Comparison of ENCODE assay signal across 9 mouse cellular contexts in the genomic region with DNA sequence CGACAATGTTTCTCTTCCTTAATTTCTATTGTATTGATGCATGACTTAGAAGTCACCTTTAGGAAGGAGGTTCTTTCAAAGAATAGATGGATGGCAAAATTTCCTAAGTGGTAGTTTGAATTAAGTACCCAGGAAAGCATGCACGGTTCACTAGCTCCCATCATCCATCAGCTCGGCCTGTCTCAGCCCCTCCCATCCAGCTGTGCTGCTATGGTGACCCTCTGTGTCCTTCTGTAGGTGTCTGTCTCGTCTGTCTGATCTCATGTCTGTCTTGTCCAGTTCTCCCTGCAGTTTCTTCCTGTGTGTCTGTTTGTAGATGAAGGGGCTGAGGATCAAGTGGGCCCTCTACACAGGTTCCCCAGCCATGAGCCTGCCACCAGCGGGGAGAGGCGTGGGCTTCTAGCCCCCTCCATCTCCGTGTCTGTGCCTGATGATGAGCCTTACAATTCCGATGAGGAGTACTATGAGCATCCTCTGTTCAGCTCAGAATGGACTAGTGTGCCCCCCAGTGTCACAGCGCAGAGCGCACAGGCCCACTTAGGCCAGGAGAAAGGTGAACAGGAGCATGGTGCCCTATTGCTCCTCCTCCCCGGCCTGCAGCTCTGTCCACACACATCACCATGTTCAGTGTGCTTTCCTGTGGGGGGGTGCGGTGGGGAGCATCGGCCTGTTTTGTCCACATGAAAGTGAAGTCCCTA.
DNase-seq lines count a peak whose midpoint lies in the region; ATAC-seq and TF ChIP-seq lines count a peak whose summit lies in the region.
"Had no signal": no experiment of that assay in that cellular context is flagged by ENCODE, and none has a peak within 500 bp of the region (broad histone marks: within the 10 kb centered on the region; RNA-seq: fewer than 3 reads in every experiment).

No protein-coding gene starts in this region.

- peak; percentile 20; the same call in 1 of the 2 replicates for TF ChIP-seq CTCF in kidney, postnatal 0 days (IDR thresholded peaks at IDR 0.05; ENCODE audit: low read depth)
- TF ChIP-seq CTCF in forebrain, postnatal 0 days (IDR thresholded peaks at IDR 0.05; ENCODE audit: low read depth): peak; percentile 39

- WGBS in kidney, postnatal 0 days: 68% methylated on average over 13 of the region's 13 CpGs
- 66% methylated on average over 13 of the region's 13 CpGs for WGBS in forebrain, postnatal 0 days
- WGBS in neural tube, embryonic 11.5 days: 57% methylated on average over 13 of the region's 13 CpGs

- no peak overlapping the region for H3K4me2 ChIP-seq in kidney, postnatal 0 days (ENCODE audit: low read length)
- H3K4me2 ChIP-seq in forebrain, postnatal 0 days (ENCODE audit: low read depth): no peak overlapping the region
- no peak overlapping the region for H3K4me2 ChIP-seq in neural tube, embryonic 11.5 days (ENCODE audit: low read depth)

- DNase-seq in kidney, postnatal 0 days (ENCODE audit: low spot score): no peak
- no peak for DNase-seq in kidney, postnatal 4 days
- DNase-seq in cerebellum, adult 8-10 months: peak; percentile 35
- DNase-seq in forebrain, postnatal 0 days: no peak
- DNase-seq in neural tube, embryonic 11.5 days (ENCODE audit: low spot score): peak; percentile 31
- DNase-seq in ovary, postnatal 14 days (ENCODE audit: low spot score): no peak
- DNase-seq in adrenal gland, postnatal 25 days: no peak
- DNase-seq in kidney, postnatal 36 days: no peak
- DNase-seq: heart, postnatal 4 days had no signal

- no peak overlapping the region for H3K27ac ChIP-seq in kidney, postnatal 0 days
- H3K27ac ChIP-seq in forebrain, postnatal 0 days (ENCODE audit: low read depth, low read length): no peak overlapping the region; the same call in 1 of the 2 replicates
- no peak overlapping the region for H3K27ac ChIP-seq in neural tube, embryonic 11.5 days (ENCODE audit: low read depth, low read length)

- H3K9ac ChIP-seq in kidney, postnatal 0 days (ENCODE audit: low read depth, low read length): no peak overlapping the region
- H3K9ac ChIP-seq in forebrain, postnatal 0 days: no peak overlapping the region
- H3K9ac ChIP-seq in neural tube, embryonic 11.5 days (ENCODE audit: low read length): no peak overlapping the region

- H3K4me3 ChIP-seq in kidney, postnatal 0 days (replicated peaks; ENCODE audit: low read depth, low read length): no peak overlapping the region
- no peak overlapping the region for H3K4me3 ChIP-seq in forebrain, postnatal 0 days (ENCODE audit: low read depth, low read length)
- no peak overlapping the region for H3K4me3 ChIP-seq in neural tube, embryonic 11.5 days (ENCODE audit: low read depth, low read length)

- H3K4me1 ChIP-seq in kidney, postnatal 0 days (replicated peaks; ENCODE audit: insufficient read depth, low read length): no peaks in the 10 kb centered on the region
- H3K4me1 ChIP-seq in forebrain, postnatal 0 days (ENCODE audit: insufficient read depth): no peaks in the 10 kb centered on the region
- no peaks in the 10 kb centered on the region for H3K4me1 ChIP-seq in neural tube, embryonic 11.5 days (ENCODE audit: control insufficient read depth, insufficient read depth, low read length)

- no peak for ATAC-seq in kidney, postnatal 0 days (replicated peaks; ENCODE audit: low FRiP score, low read depth)
- peak; percentile 68 for ATAC-seq in forebrain, postnatal 0 days
- ATAC-seq in neural tube, embryonic 11.5 days (ENCODE audit: insufficient read depth, low FRiP score, low TSS enrichment): peak; percentile 41; the same call in 1 of the 2 replicates

- no peaks in the 10 kb centered on the region for H3K27me3 ChIP-seq in kidney, postnatal 0 days (ENCODE audit: insufficient read depth, low read length)
- no peaks in the 10 kb centered on the region for H3K27me3 ChIP-seq in forebrain, postnatal 0 days (ENCODE audit: insufficient read depth, low read length)
- H3K27me3 ChIP-seq in neural tube, embryonic 11.5 days (ENCODE audit: control insufficient read depth, insufficient read depth, low read length): no peaks in the 10 kb centered on the region

- H3K36me3 ChIP-seq in kidney, postnatal 0 days (ENCODE audit: insufficient read depth, low read length): no peaks in the 10 kb centered on the region
- peaks cover 59% of the 10 kb centered on the region for H3K36me3 ChIP-seq in forebrain, postnatal 0 days (ENCODE audit: insufficient read depth)
- H3K36me3 ChIP-seq in neural tube, embryonic 11.5 days (ENCODE audit: control insufficient read depth, insufficient read depth, low read length): no peaks in the 10 kb centered on the region

- no peaks in the 10 kb centered on the region for H3K9me3 ChIP-seq in kidney, postnatal 0 days (replicated peaks; ENCODE audit: low read length)
- H3K9me3 ChIP-seq in forebrain, postnatal 0 days (ENCODE audit: low read length): no peaks in the 10 kb centered on the region
- no peaks in the 10 kb centered on the region for H3K9me3 ChIP-seq in neural tube, embryonic 11.5 days (ENCODE audit: control insufficient read depth, low read length)

Comparison
In these comparisons a context has a peak if more than half of its experiments do, and no peak if none do; other contexts are left out.
1. DNase-seq: peak in cerebellum, adult 8-10 months (single experiment) and neural tube, embryonic 11.5 days (single experiment); none in kidney, postnatal 0 days (single experiment), kidney, postnatal 4 days (0 of 2), forebrain, postnatal 0 days (single experiment), ovary, postnatal 14 days (single experiment), adrenal gland, postnatal 25 days (single experiment) and kidney, postnatal 36 days (0 of 2).